Mouse (Mus musculus): ENCODE measurements around the gene Rbak.

DNA sequence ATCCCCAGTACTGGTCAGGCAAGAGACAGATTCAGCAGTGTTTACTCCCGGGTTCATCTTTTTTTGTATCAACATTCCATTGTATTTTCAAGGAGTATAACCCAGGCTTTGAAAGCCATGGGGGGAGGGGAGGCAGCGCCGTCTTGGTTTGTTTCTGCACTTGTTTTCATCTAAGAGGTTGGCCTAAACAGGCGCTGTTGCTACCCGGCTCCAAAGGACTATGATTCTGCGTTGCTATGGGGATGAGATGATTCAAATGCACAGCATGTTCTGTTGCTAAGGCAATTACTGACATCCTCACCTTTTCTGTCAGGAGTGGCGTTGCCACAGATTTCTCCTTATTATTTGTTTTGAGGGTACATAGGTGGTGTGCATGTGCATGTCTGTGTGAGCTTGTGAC is 55.0 kb downstream of the Rbak start:
- TF ChIP-seq POLR2A (IDR thresholded peaks at IDR 0.05; ENCODE audit: extremely low read depth, insufficient read depth, low read length) = no peak
- no peak for TF ChIP-seq CTCF (IDR thresholded peaks at IDR 0.05; ENCODE audit: low read depth, low read length)

Measured in liver, adult 2 months (tissue).